ENCODE assay signal across 22 mouse cellular contexts in the genomic region with DNA sequence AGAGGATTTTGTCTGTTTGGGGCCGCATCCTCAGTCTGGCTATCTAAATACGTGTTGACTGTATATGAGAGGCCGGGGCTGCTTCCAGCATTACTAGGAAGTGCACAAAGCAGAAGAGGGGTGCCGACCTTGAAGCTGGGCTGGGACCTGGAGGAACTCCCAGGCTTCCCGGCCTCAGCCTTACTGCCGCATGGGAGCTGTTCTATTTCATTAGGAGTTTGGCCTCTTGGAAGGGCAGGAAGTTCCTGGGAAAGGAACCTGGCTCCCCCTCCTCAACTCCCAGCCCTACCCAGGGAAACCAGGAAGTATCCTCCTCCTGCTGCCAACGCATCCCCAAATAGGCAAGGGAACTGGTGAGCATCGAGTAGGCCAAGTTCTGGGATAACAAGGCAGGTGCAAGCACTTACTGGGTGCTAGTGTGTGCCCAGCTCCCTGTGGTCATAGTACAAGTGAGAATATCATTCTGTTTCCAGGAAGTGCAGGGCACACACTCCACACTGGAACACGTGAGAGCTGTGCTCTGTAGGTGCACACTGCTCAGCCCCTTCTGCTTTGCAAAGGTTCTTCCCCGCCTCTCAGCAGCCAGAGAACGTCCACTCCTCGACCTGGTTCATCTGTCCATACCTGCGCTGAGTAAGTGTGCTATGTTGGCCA.
DNase-seq lines count a peak whose midpoint lies in the region; ATAC-seq and TF ChIP-seq lines count a peak whose summit lies in the region.
"Had no signal": no experiment of that assay in that cellular context is flagged by ENCODE, and none has a peak within 500 bp of the region (broad histone marks: within the 10 kb centered on the region; RNA-seq: fewer than 3 reads in every experiment).

No protein-coding gene starts in this region.

- no peaks in the 10 kb centered on the region for H3K27me3 ChIP-seq in liver, postnatal 0 days (ENCODE audit: insufficient read depth, low read length)
- H3K27me3 ChIP-seq in stomach, postnatal 0 days (ENCODE audit: control insufficient read depth, insufficient read depth, low read length), result no peaks in the 10 kb centered on the region
- H3K27me3 ChIP-seq: forebrain, embryonic 15.5 days; heart, embryonic 13.5 days; hindbrain, embryonic 13.5 days had no signal

- intact Hi-C loops in heart, postnatal 10 days (cut with DNase I), result no loop called here

- DNase-seq in heart, adult 11 months, result peak; percentile 73
- no peak for DNase-seq in heart, postnatal 10 days
- DNase-seq in liver, result peak; percentile 1
- no peak for DNase-seq in liver, postnatal 0 days
- peak; percentile 39 for DNase-seq in testis, postnatal 10 days (ENCODE audit: low spot score)
- no peak for DNase-seq in testis, postnatal 14 days (ENCODE audit: low spot score)
- DNase-seq in stomach, postnatal 0 days (ENCODE audit: low spot score), result no peak
- DNase-seq: adrenal gland, postnatal 10 days; adrenal gland, postnatal 36 days; B cell, adult 2 months; cerebellum, adult 18-20 months; cerebellum, adult 9-10 months; cerebellum, postnatal 14 days; gastrocnemius, postnatal 25 days had no signal

- H3K27ac ChIP-seq in liver, postnatal 0 days (ENCODE audit: low read depth), result no peak overlapping the region
- no peak overlapping the region for H3K27ac ChIP-seq in stomach, postnatal 0 days (replicated peaks)
- H3K27ac ChIP-seq: forebrain, embryonic 10.5 days; forebrain, embryonic 15.5 days; heart, embryonic 13.5 days; hindbrain, embryonic 10.5 days; hindbrain, embryonic 13.5 days had no signal

- no peak for TF ChIP-seq EP300 in liver, postnatal 0 days (IDR thresholded peaks at IDR 0.05; ENCODE audit: low read depth)
- no peak for TF ChIP-seq EP300 in stomach, postnatal 0 days (optimal IDR thresholded peaks at IDR 0.05)

- WGBS in liver, postnatal 0 days (ENCODE audit: insufficient replicate concordance), result 72% methylated on average over 13 of the region's 13 CpGs
- WGBS in stomach, postnatal 0 days, result 83% methylated on average over 13 of the region's 13 CpGs

- TF ChIP-seq CTCF in liver, postnatal 0 days (IDR thresholded peaks at IDR 0.05; ENCODE audit: low read depth), result no peak
- no peak for TF ChIP-seq CTCF in stomach, postnatal 0 days (IDR thresholded peaks at IDR 0.05; ENCODE audit: low read depth)

- H3K4me2 ChIP-seq in liver, postnatal 0 days (ENCODE audit: low read depth, low read length), result no peak overlapping the region
- no peak overlapping the region for H3K4me2 ChIP-seq in stomach, postnatal 0 days (replicated peaks; ENCODE audit: low read depth)
- H3K4me2 ChIP-seq: forebrain, embryonic 15.5 days; heart, embryonic 13.5 days; hindbrain, embryonic 13.5 days had no signal

- no peak overlapping the region for H3K4me3 ChIP-seq in liver, postnatal 0 days (ENCODE audit: low read depth, low read length)
- no peak overlapping the region for H3K4me3 ChIP-seq in stomach, postnatal 0 days (ENCODE audit: low read depth, low read length)
- H3K4me3 ChIP-seq: forebrain, embryonic 10.5 days; forebrain, embryonic 15.5 days; heart, embryonic 13.5 days; hindbrain, embryonic 10.5 days; hindbrain, embryonic 13.5 days had no signal

- H3K4me1 ChIP-seq in liver, postnatal 0 days (ENCODE audit: insufficient read depth), result no peaks in the 10 kb centered on the region
- H3K4me1 ChIP-seq in stomach, postnatal 0 days (replicated peaks; ENCODE audit: control insufficient read depth, insufficient read depth), result no peaks in the 10 kb centered on the region
- H3K4me1 ChIP-seq: heart, embryonic 13.5 days; hindbrain, embryonic 10.5 days; hindbrain, embryonic 13.5 days had no signal

- H3K9ac ChIP-seq in liver, postnatal 0 days (replicated peaks), result no peak overlapping the region
- no peak overlapping the region for H3K9ac ChIP-seq in stomach, postnatal 0 days (ENCODE audit: low read length)
- H3K9ac ChIP-seq: forebrain, embryonic 15.5 days; heart, embryonic 13.5 days; hindbrain, embryonic 13.5 days had no signal

- ATAC-seq in liver, postnatal 0 days, result no peak
- 0 out of 2 replicates have a peak, but pooled peaks have one; percentile 55 for ATAC-seq in stomach, postnatal 0 days (ENCODE audit: low FRiP score, low TSS enrichment)
- ATAC-seq: forebrain, embryonic 15.5 days; hindbrain, embryonic 16.5 days; Patski had no signal

- no peaks in the 10 kb centered on the region for H3K36me3 ChIP-seq in liver, postnatal 0 days (replicated peaks; ENCODE audit: insufficient read depth, low read length)
- H3K36me3 ChIP-seq in stomach, postnatal 0 days (ENCODE audit: control insufficient read depth, insufficient read depth, low read length), result no peaks in the 10 kb centered on the region
- H3K36me3 ChIP-seq: forebrain, embryonic 10.5 days; forebrain, embryonic 15.5 days; G1E; heart, embryonic 13.5 days; hindbrain, embryonic 10.5 days; hindbrain, embryonic 13.5 days had no signal

- H3K9me3 ChIP-seq in liver, postnatal 0 days (ENCODE audit: low read length), result no peaks in the 10 kb centered on the region
- H3K9me3 ChIP-seq in stomach, postnatal 0 days (ENCODE audit: control insufficient read depth, low read length), result no peaks in the 10 kb centered on the region
- H3K9me3 ChIP-seq: forebrain, embryonic 10.5 days; forebrain, embryonic 15.5 days; heart, embryonic 13.5 days; hindbrain, embryonic 10.5 days; hindbrain, embryonic 13.5 days had no signal

Comparison
In these comparisons a context has a peak if more than half of its experiments do, and no peak if none do; other contexts are left out.
1. DNase-seq: peak in heart, adult 11 months (single experiment), liver (single experiment) and testis, postnatal 10 days (single experiment); none in heart, postnatal 10 days (0 of 2), liver, postnatal 0 days (single experiment), testis, postnatal 14 days (single experiment) and stomach, postnatal 0 days (single experiment).